Mouse (Mus musculus): ENCODE results near the gene Plac1.

The Plac1 gene

DNA sequence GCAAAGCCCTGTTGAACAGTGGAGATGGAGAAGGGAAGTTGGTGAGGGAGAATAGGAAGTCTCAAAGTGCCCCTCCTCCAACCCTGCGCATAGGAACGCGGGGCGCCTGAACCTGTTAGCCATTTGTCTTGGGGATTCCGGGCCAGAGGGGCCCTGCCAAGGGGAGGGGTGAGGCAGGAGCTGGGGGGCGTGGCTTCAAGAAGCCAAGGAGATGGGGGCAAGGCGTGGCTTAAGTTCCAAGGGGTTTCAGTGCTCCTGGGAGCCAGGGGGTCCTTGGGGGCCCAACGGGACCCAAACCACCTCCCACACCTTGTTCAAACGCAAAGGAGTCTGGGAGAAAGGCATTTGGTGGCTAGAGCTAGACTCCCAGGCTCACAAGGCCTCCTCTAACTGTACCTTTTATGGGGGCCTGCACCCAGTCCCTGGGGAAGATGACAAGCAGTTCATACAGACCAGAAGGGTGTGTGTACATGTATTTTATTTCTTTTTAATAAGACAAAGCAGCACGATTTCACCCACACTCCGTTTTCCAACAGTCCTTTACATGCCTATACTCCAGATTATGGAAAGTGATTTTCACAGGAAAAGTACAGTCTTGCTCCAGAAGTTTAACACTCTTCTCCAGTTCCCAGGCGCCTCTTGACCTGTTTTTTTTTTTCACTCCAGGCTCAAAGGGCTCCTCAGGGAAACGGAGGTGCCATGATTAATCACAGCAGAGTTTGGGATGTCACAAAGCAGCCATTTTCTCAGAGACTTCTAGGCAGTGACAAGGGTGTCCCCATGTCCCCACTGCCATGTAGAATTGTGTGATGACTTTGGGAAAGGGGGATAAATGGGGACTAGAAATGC is 187.0 kb downstream of the Plac1 start:
- intact Hi-C loops (cut with DNase I), result no loop called here

DNA sequence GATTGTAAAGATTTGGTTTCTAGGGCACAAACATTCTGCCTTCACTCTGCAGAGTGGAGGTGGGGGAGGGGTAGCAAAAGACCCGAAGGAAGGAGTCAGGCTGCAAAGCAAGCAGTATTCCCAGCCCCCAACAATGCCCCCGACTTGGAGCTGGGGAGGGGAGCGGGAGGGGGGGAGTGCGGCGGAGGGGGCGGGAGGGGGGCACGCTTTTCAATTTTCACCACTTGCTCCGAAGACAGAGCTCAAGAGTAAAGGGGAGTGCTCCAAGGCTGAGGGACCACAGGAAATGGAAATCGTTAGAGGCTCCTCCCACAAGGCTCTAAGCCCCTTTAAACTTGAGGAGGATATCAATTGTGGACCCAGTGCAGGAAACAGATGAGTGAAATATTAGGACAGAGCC is 189.6 kb downstream of the Plac1 start:
- intact Hi-C loops (cut with DNase I), result no loop called here

- intact Hi-C loops (cut with DNase I), result no loop called here
Measured at GRCm38 (mm10) chrX:53049196-53049595, 190.7 kb downstream of the Plac1 start.

DNA sequence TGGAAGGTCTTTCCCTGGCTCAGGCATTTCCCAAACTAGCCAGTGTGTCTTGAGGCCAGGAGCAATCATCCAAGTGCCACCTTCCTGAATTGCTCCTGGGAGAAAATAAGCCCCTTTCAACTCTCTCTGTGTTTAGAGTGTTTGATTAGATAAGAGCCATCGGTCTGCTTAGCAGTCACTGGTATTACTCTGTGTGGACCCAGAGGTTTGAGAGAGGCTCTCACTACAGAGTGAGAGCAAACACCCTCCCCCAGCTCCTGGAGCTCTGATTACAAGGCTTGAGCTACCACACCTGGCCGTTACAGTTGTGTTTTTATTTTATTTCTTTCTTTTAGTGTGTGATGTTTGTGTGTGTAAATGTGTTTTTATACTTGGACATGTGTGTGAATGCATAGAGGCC is 193.0 kb downstream of the Plac1 start:
- intact Hi-C loops (cut with DNase I), result no loop called here

DNA sequence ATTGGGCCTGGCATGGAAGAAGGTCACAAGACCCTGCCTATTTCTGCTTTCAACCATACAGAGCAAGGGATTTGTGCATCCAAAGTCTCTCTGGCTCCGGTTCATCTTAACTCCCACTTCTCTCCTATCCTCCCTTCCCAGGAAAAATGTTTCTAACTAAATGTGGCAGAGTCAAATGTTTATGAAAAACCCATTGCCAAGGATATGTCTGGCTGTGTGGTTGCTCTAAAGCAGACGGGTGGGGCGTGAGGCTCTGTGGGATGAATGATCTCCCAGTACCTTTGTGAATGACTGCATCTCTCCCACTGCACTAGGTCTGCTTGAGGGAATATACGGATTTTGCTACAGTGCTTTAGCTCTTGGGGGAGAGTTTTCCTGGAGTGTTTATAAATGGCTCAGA is 193.9 kb downstream of the Plac1 start:
- intact Hi-C loops (cut with DNase I), result no loop called here

DNA sequence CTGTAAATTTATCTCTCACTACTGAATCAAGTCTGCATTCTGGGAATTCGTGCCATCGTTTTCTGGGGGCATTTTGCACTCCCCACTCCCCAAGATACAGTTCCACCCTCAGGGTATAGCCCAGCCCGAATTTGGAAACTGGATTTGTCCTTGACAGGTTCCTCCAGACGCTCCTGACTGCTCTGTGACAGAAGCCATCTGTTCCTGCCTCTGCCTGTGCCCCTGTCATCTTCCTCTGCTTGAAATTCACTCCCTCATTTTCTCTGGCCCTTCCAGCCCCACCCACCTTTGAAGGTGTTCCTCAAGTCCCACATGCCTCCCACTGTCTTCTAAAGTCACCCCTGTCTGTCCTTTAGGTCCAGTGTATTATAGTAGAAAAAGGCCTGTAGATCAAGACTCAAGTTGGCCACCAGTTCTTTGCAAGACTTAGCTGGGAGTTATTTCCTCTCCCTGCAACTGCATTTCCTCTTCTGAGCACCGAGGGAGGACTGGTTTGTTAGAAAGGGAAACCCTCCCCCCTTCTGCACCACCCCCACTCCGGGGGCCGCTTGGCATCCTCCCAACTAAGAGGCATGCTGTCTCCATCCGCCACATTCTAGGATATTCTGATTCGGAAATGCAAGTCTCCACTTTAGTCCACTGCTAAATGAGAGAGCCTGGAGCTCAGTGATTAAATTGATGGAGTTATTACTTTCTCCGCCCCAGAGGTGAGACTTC is 194.6 kb downstream of the Plac1 start:
- intact Hi-C loops (cut with DNase I), result no loop called here

- intact Hi-C loops (cut with DNase I), result no loop called here
Measured at GRCm38 (mm10) chrX:53041006-53041405, 198.9 kb downstream of the Plac1 start.

- intact Hi-C loops (cut with DNase I), result no loop called here
Measured at GRCm38 (mm10) chrX:53040138-53040537, 199.8 kb downstream of the Plac1 start.

- intact Hi-C loops (cut with DNase I), result no loop called here
Measured at GRCm38 (mm10) chrX:53039651-53040050, 200.3 kb downstream of the Plac1 start.

DNA sequence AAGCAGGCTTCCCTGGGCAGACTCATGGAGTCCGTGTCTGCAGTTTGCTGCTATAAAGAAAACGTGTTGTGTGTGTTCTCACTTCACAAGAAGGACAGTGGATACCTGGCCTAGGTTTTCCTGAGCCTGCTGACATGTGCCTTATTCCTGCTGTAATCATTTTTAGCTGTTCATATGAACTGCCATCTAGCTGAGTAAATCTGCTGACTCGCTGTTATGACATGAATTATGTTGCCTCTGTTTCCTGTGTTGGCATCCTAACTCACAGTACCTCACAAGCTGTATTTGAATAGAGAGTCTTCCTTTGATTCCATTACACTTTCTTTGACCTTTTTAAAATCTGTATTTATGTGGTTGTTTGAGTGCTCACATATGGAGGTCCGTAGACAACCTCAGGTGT is 201.7 kb downstream of the Plac1 start:
- intact Hi-C loops (cut with DNase I), result no loop called here

- intact Hi-C loops (cut with DNase I), result no loop called here
Measured at GRCm38 (mm10) chrX:53029559-53029958, 210.4 kb downstream of the Plac1 start.

DNA sequence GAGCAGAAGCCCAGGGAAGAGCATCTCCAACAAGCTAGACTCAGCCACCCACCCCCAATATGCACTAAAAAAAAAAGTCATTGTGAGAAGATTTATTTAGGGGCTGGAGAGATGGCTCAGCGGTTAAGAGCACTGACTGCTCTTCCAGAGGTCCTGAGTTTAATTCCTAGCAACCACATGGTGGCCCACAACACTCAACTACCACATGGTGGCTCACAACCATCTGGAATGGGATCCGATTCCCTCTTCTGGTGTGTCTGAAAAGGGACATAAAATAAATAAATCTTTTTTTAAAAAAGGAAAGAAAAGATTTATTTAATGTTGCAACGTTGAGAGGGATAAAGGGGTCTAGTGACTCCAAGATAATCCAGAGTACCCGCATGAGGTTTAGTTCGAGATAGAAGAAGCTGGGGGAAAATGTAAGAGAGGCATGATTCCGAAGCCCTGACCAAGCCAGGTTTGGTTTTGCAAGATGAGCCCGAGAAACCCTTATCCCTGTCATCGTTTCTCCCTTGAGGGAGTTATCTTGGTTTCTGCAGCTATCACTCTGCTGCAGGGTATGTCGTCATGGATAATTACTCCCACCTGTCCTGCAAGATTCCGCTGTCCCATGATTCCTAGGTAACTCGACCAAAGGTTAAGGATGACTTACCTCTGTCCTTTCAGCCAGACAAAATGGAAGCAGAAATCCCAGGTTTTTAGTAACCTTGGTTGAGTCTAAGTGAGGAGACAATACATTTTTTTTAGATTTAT is 214.3 kb downstream of the Plac1 start:
- intact Hi-C loops (cut with DNase I), result no loop called here

GRCm38 (mm10) chrX:53024268-53024667 is 215.6 kb downstream of the Plac1 start:
- intact Hi-C loops (cut with DNase I), result loop anchor here (5.0 kb wide), 1 partner anchor 208 kb away; no protein-coding TSS in a partner anchor

GRCm38 (mm10) chrX:53023021-53023420 is 216.9 kb downstream of the Plac1 start:
- intact Hi-C loops (cut with DNase I), result loop anchor here (5.0 kb wide), 1 partner anchor 209 kb away; no protein-coding TSS in a partner anchor

Small RNA genes within 50 kb of the gene (microRNA-seq; reads per million reads assigned to microRNA genes)
- gene Mir322 (10,691 to 20,167 reads per million in 2 experiments), gene Mir351 (1,728 to 2,784 reads per million in 2 experiments), gene Mir450-1 (6.5 to 9.1 reads per million in 2 experiments), gene Mir450-2 (8.9 to 14.1 reads per million in 2 experiments), gene Mir450b (41.8 to 73.6 reads per million in 2 experiments), gene Mir503 (139 to 142 reads per million in 2 experiments), gene Mir542 (251 to 274 reads per million in 2 experiments)
